ENCODE assay signal across 25 mouse cellular contexts in the genomic region with DNA sequence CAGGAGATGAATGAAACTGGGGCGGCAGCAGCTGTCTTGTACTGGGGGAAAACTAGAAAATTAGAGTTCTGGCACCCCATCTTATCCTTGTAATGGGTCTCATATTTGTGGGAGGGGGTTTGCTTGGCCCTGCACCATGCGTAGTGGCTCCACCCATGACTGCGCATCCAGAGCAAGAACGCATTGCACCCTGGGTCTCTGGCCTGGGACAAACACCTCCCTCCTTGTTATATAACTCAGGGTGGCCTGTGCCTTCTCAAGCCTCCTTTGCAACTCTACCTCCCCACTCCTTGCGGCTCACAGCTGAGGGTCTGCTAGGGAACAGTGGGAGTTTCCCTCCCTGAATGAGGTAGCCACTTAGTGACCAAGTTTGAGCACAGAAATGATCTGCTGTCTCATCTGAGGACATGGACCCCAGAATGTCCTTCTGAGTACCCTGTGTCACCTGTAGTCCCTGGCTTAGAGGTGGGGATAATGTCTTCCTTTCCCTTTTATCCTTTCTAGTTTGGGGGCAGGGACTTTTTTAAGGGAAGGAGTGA.
DNase-seq lines count a peak whose midpoint lies in the region; ATAC-seq and TF ChIP-seq lines count a peak whose summit lies in the region.
"Had no signal": no experiment of that assay in that cellular context is flagged by ENCODE, and none has a peak within 500 bp of the region (broad histone marks: within the 10 kb centered on the region; RNA-seq: fewer than 3 reads in every experiment).

No protein-coding gene starts in this region.

- ATAC-seq in intestine, embryonic 16.5 days = no peak
- ATAC-seq: CD4-positive, CD25-positive, alpha-beta regulatory T cell, adult 4 months; forebrain, embryonic 13.5 days; inflammation-experienced regulatory T-cells, adult 6 months had no signal

- TF ChIP-seq CTCF in cerebellum, adult 2 months (IDR thresholded peaks at IDR 0.05; ENCODE audit: borderline replicate concordance, insufficient read depth, low read depth, low read length) = no peak
- TF ChIP-seq CTCF in heart, adult 2 months (IDR thresholded peaks at IDR 0.05) = no peak
- no peak for TF ChIP-seq CTCF in cortical plate, adult 2 months (IDR thresholded peaks at IDR 0.05; ENCODE audit: extremely low read depth, insufficient read depth, low read length)

- H3K36me3 ChIP-seq in heart, adult 2 months (ENCODE audit: control insufficient read depth, insufficient read depth, low read length) = peaks cover 50% of the 10 kb centered on the region
- no peaks in the 10 kb centered on the region for H3K36me3 ChIP-seq in intestine, embryonic 16.5 days (ENCODE audit: control insufficient read depth, insufficient read depth, low read length)
- H3K36me3 ChIP-seq: heart, embryonic 13.5 days; hindbrain, embryonic 10.5 days; limb, embryonic 13.5 days; midbrain, embryonic 12.5 days; neural tube, embryonic 12.5 days had no signal

- peak overlapping the region; percentile 45 for H3K4me3 ChIP-seq in cerebellum, adult 2 months (replicated peaks; ENCODE audit: insufficient read depth, low read depth, low read length)
- H3K4me3 ChIP-seq in heart, adult 2 months = peak overlapping the region; percentile 61
- peak overlapping the region; percentile 78 for H3K4me3 ChIP-seq in cortical plate, adult 2 months (ENCODE audit: insufficient read depth, low read length)
- H3K4me3 ChIP-seq in intestine, embryonic 16.5 days (ENCODE audit: low read length) = no peak overlapping the region
- H3K4me3 ChIP-seq: forebrain, embryonic 13.5 days; heart, embryonic 13.5 days; hindbrain, embryonic 10.5 days; hindbrain, embryonic 15.5 days; limb, embryonic 13.5 days; megakaryocyte, embryonic 14.5 days; midbrain, embryonic 12.5 days; myocyte; neural tube, embryonic 12.5 days had no signal

- no peak overlapping the region for H3K4me2 ChIP-seq in intestine, embryonic 16.5 days (ENCODE audit: low read depth, low read length)
- H3K4me2 ChIP-seq: forebrain, embryonic 13.5 days; heart, embryonic 13.5 days; hindbrain, embryonic 15.5 days; limb, embryonic 13.5 days; liver, embryonic 11.5 days; midbrain, embryonic 12.5 days; neural tube, embryonic 12.5 days had no signal

- H3K9me3 ChIP-seq in intestine, embryonic 16.5 days (ENCODE audit: control insufficient read depth, low read length) = no peaks in the 10 kb centered on the region
- H3K9me3 ChIP-seq: forebrain, embryonic 13.5 days; heart, embryonic 13.5 days; hindbrain, embryonic 10.5 days; hindbrain, embryonic 15.5 days; limb, embryonic 13.5 days; megakaryocyte, embryonic 14.5 days; midbrain, embryonic 12.5 days; neural tube, embryonic 12.5 days had no signal

- no peak for TF ChIP-seq EP300 in heart, adult 2 months (IDR thresholded peaks at IDR 0.05; ENCODE audit: insufficient read depth, low read depth, low read length)

- no peak overlapping the region for H3K9ac ChIP-seq in heart, adult 2 months (ENCODE audit: low read depth, low read length)
- no peak overlapping the region for H3K9ac ChIP-seq in intestine, embryonic 16.5 days (ENCODE audit: low read depth, low read length)
- H3K9ac ChIP-seq: forebrain, embryonic 13.5 days; heart, embryonic 13.5 days; hindbrain, embryonic 15.5 days; limb, embryonic 13.5 days; midbrain, embryonic 12.5 days; neural tube, embryonic 12.5 days had no signal

- DNase-seq in cerebellum, adult 2 months = peak in 1 of 2 experiments; percentile 24
- DNase-seq in cerebellum, postnatal 4 days (ENCODE audit: low spot score in 2 of 2) = no peak
- no peak for DNase-seq in heart, adult 2 months
- no peak for DNase-seq in heart, postnatal 14 days
- peak; percentile 25 to 29 for DNase-seq in left cerebral cortex, adult 18-20 months (ENCODE audit: low spot score in 2 of 2)
- no peak for DNase-seq in left cerebral cortex, adult 8-10 months (ENCODE audit: low spot score in 2 of 2)
- DNase-seq: adrenal gland, postnatal 14 days; gastrocnemius, postnatal 14 days; heart, postnatal 10 days; kidney, postnatal 25 days; lung, postnatal 4 days had no signal

- peaks cover 15% of the 10 kb centered on the region for H3K4me1 ChIP-seq in cerebellum, adult 2 months (ENCODE audit: control insufficient read depth, insufficient read depth, low read length)
- H3K4me1 ChIP-seq in heart, adult 2 months (ENCODE audit: control insufficient read depth, insufficient read depth, low read length) = peaks cover 12% of the 10 kb centered on the region
- peaks cover 13% of the 10 kb centered on the region; the same call in 1 of the 2 replicates for H3K4me1 ChIP-seq in cortical plate, adult 2 months (ENCODE audit: control insufficient read depth, insufficient read depth, low read length)
- peaks cover under 1% of the 10 kb centered on the region; the same call in 1 of the 2 replicates for H3K4me1 ChIP-seq in intestine, embryonic 16.5 days (ENCODE audit: control insufficient read depth, insufficient read depth, low read length)
- H3K4me1 ChIP-seq: limb, embryonic 13.5 days; neural tube, embryonic 12.5 days had no signal

- 91% methylated on average over 5 of the region's 5 CpGs for WGBS in cerebellum, adult 2 months
- 91% methylated on average over 5 of the region's 5 CpGs for WGBS in heart, adult 2 months
- WGBS in intestine, embryonic 16.5 days = 93% methylated on average over 5 of the region's 5 CpGs

- H3K27me3 ChIP-seq in cerebellum, adult 2 months (ENCODE audit: control insufficient read depth, insufficient read depth, low read length) = no peaks in the 10 kb centered on the region
- H3K27me3 ChIP-seq in heart, adult 2 months (ENCODE audit: control insufficient read depth, insufficient read depth, low read length) = no peaks in the 10 kb centered on the region
- no peaks in the 10 kb centered on the region for H3K27me3 ChIP-seq in intestine, embryonic 16.5 days (replicated peaks; ENCODE audit: control insufficient read depth, insufficient read depth, low read length)
- H3K27me3 ChIP-seq: forebrain, embryonic 13.5 days; heart, embryonic 13.5 days; hindbrain, embryonic 15.5 days; limb, embryonic 13.5 days; midbrain, embryonic 12.5 days; neural tube, embryonic 12.5 days had no signal

- H3K79me2 ChIP-seq in heart, adult 2 months (replicated peaks; ENCODE audit: control insufficient read depth, insufficient read depth, low read length) = no peaks in the 10 kb centered on the region; the same call in 1 of the 2 replicates

- intact Hi-C loops in heart, adult 2 months (cut with DNase I) = loop anchor here (2.0 kb wide), 1 partner anchor 14 kb away; no protein-coding TSS in a partner anchor
- intact Hi-C loops in heart, postnatal 14 days (cut with DNase I) = no loop called here

- no peak overlapping the region for H3K27ac ChIP-seq in cerebellum, adult 2 months (ENCODE audit: insufficient read depth, low read length)
- H3K27ac ChIP-seq in heart, adult 2 months = peak overlapping the region; percentile 96; the same call in 1 of the 2 replicates
- H3K27ac ChIP-seq in cortical plate, adult 2 months (ENCODE audit: insufficient read depth, low read length) = peak overlapping the region; percentile 1
- no peak overlapping the region for H3K27ac ChIP-seq in intestine, embryonic 16.5 days (ENCODE audit: low read length)
- H3K27ac ChIP-seq: forebrain, embryonic 13.5 days; heart, embryonic 13.5 days; hindbrain, embryonic 10.5 days; hindbrain, embryonic 15.5 days; limb, embryonic 13.5 days; midbrain, embryonic 12.5 days; neural tube, embryonic 12.5 days had no signal

- no peak for TF ChIP-seq POLR2A in cerebellum, adult 2 months (IDR thresholded peaks at IDR 0.05; ENCODE audit: borderline replicate concordance, insufficient read depth, low read length)
- TF ChIP-seq POLR2A in heart, adult 2 months (IDR thresholded peaks at IDR 0.05; ENCODE audit: insufficient read depth, low read depth, low read length) = no peak
- peak; percentile 26; the same call in 1 of the 2 replicates for TF ChIP-seq POLR2A in cortical plate, adult 2 months (IDR thresholded peaks at IDR 0.05; ENCODE audit: extremely low read depth, insufficient read depth, low read length)

Comparison
In these comparisons a context has a peak if more than half of its experiments do, and no peak if none do; other contexts are left out.
1. DNase-seq: peak in left cerebral cortex, adult 18-20 months (2 of 2); none in cerebellum, postnatal 4 days (0 of 2), heart, adult 2 months (0 of 2), heart, postnatal 14 days (0 of 2) and left cerebral cortex, adult 8-10 months (0 of 2).
2. H3K27ac ChIP-seq: peak in heart, adult 2 months (single experiment) and cortical plate, adult 2 months (single experiment); none in cerebellum, adult 2 months (single experiment) and intestine, embryonic 16.5 days (single experiment).